Mouse (Mus musculus): ENCODE measurements around the gene Eipr1.

GRCm38 (mm10) chr12:28902132-28902531 is 150.5 kb downstream of the Eipr1 start:
- TF ChIP-seq CTCF (IDR thresholded peaks at IDR 0.05; ENCODE audit: control insufficient read depth, insufficient read depth, insufficient replicate concordance, low read depth, low read length) (no peak), POLR2A (IDR thresholded peaks at IDR 0.05; ENCODE audit: control insufficient read depth, low read depth, low read length) (no peak)

All from testis, adult 2 months (tissue).